Mouse (Mus musculus) bone marrow macrophage, adult 2 months (primary cell): ENCODE measurements around the gene Lyrm1.

Experiments
- CTCF ChIP-seq: IDR thresholded peaks from 2 replicates; pipeline ENCODE4 v1.5.1; 2012; ENCODE audit warnings: low read depth, mild to moderate bottlenecking, low read length, moderate library complexity
- POLR2A ChIP-seq: IDR thresholded peaks from 2 replicates; pipeline ENCODE4 v1.6.1; 2012; ENCODE audit warnings: mild to moderate bottlenecking, low read depth, low read length, borderline replicate concordance

DNA sequence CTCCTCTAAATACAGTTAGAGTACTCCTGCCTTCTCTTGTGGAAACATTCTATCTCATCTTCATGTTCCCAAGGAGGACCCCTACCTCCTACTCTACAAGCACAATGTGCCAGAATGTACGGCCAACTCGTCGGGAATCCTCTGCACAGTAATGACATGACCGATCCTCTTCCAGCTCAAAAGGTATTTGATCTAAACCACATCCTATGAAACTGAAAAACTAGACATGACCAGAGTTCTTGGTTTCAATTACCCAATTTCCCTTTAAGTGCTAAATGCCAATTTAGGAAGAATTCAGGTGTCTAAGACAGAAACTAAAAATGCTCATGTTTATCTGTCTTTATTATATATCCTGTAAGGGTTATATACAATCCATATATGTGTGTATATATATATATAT is 23.5 kb upstream of the Lyrm1 start:
- TF ChIP-seq CTCF (no peak), POLR2A (no peak)
